Mouse (Mus musculus): ENCODE measurements around the gene Polg. TPM values are rescaled to one million over a fixed set of nuclear protein-coding genes. Genes with fewer than 3 reads are reported as not detected.

Gene Polg
- polyA plus RNA-seq, 1 experiment = 37.8 TPM

GRCm38 (mm10) chr7:79467951-79468350 lies 1.8 kb upstream of the Polg start:
- Histone ChIP-seq H3ac (ENCODE audit: control insufficient read depth, insufficient read length, low read depth) (no peak overlapping the region), H3K27me3 (ENCODE audit: control insufficient read depth, insufficient read depth, insufficient read length) (no peaks in the 10 kb centered on the region), H3K4me3 (ENCODE audit: insufficient read depth, poor library complexity, severe bottlenecking) (no peak overlapping the region), H3K79me3 (ENCODE audit: low read depth) (peaks cover 16% of the 10 kb centered on the region), H3K79me2 (ENCODE audit: control insufficient read depth, insufficient read depth) (peaks cover 27% of the 10 kb centered on the region), H3K36me3 (ENCODE audit: control insufficient read depth, insufficient read depth) (peaks cover 5% of the 10 kb centered on the region)
- TF ChIP-seq CEBPB (IDR thresholded peaks at IDR 0.05; ENCODE audit: low read depth) (no peak), CTCF (IDR thresholded peaks at IDR 0.05; ENCODE audit: control insufficient read depth, insufficient read depth, insufficient read length) (no peak), USF1 (IDR thresholded peaks at IDR 0.05; ENCODE audit: low read depth) (no peak), MAX (IDR thresholded peaks at IDR 0.05) (no peak)

- TF ChIP-seq MAX (IDR thresholded peaks at IDR 0.05) (no peak), CEBPB (IDR thresholded peaks at IDR 0.05; ENCODE audit: low read depth) (no peak), MYOD1 (IDR thresholded peaks at IDR 0.05; ENCODE audit: control insufficient read depth, insufficient read length, low read depth) (no peak), USF1 (IDR thresholded peaks at IDR 0.05; ENCODE audit: low read depth) (no peak), MYOG (IDR thresholded peaks at IDR 0.05; ENCODE audit: control insufficient read depth, extremely low read depth, insufficient read length) (no peak)
- peaks cover 24% of the 10 kb centered on the region for H3K36me3 ChIP-seq (ENCODE audit: control insufficient read depth, insufficient read depth)
- H3ac ChIP-seq (ENCODE audit: control insufficient read depth, insufficient read length, low read depth) = peak overlapping the region; percentile 70
- peaks cover 28% of the 10 kb centered on the region for H3K79me2 ChIP-seq (ENCODE audit: control insufficient read depth, insufficient read depth)
- H3K4me3 ChIP-seq (ENCODE audit: insufficient read depth, poor library complexity, severe bottlenecking) = peak overlapping the region; percentile 62
- no peaks in the 10 kb centered on the region for H3K27me3 ChIP-seq (ENCODE audit: control insufficient read depth, insufficient read depth, insufficient read length)
- peaks cover 18% of the 10 kb centered on the region for H3K79me3 ChIP-seq (ENCODE audit: low read depth)
These were observed 609 bp downstream of the Polg start for GRCm38 (mm10) chr7:79465461-79466044.

- Histone ChIP-seq H3K27me3 (ENCODE audit: control insufficient read depth, insufficient read depth, insufficient read length) (no peaks in the 10 kb centered on the region), H3K36me3 (ENCODE audit: control insufficient read depth, insufficient read depth) (peaks cover 31% of the 10 kb centered on the region), H3K4me3 (ENCODE audit: insufficient read depth, poor library complexity, severe bottlenecking) (peak overlapping the region; percentile 62), H3ac (ENCODE audit: control insufficient read depth, insufficient read length, low read depth) (peak overlapping the region; percentile 70), H3K79me3 (ENCODE audit: low read depth) (peaks cover 18% of the 10 kb centered on the region), H3K79me2 (ENCODE audit: control insufficient read depth, insufficient read depth) (peaks cover 28% of the 10 kb centered on the region)
- no peak for TF ChIP-seq MYOD1 (IDR thresholded peaks at IDR 0.05; ENCODE audit: control insufficient read depth, insufficient read length, low read depth)
- no peak for TF ChIP-seq MAX (IDR thresholded peaks at IDR 0.05)
- TF ChIP-seq CTCF (IDR thresholded peaks at IDR 0.05; ENCODE audit: control insufficient read depth, insufficient read depth, insufficient read length) = no peak
- no peak for TF ChIP-seq FOSL1 (IDR thresholded peaks at IDR 0.05; ENCODE audit: insufficient read depth, low read length, poor library complexity, severe bottlenecking)
- TF ChIP-seq USF1 (IDR thresholded peaks at IDR 0.05; ENCODE audit: low read depth) = no peak
- TF ChIP-seq CEBPB (IDR thresholded peaks at IDR 0.05; ENCODE audit: low read depth) = no peak
- TF ChIP-seq MYOG (IDR thresholded peaks at IDR 0.05; ENCODE audit: control insufficient read depth, extremely low read depth, insufficient read length) = no peak
These were observed 1.3 kb downstream of the Polg start for GRCm38 (mm10) chr7:79464776-79465420.

- TF ChIP-seq USF1 (IDR thresholded peaks at IDR 0.05; ENCODE audit: low read depth) (no peak), MAX (IDR thresholded peaks at IDR 0.05) (no peak), MYOG (IDR thresholded peaks at IDR 0.05; ENCODE audit: control insufficient read depth, extremely low read depth, insufficient read length) (no peak), FOSL1 (IDR thresholded peaks at IDR 0.05; ENCODE audit: insufficient read depth, low read length, poor library complexity, severe bottlenecking) (no peak), CTCF (IDR thresholded peaks at IDR 0.05; ENCODE audit: control insufficient read depth, insufficient read depth, insufficient read length) (no peak), MYOD1 (IDR thresholded peaks at IDR 0.05; ENCODE audit: control insufficient read depth, insufficient read length, low read depth) (no peak)
- H3ac ChIP-seq (ENCODE audit: control insufficient read depth, insufficient read length, low read depth) = no peak overlapping the region
- no peak overlapping the region for H3K4me3 ChIP-seq (ENCODE audit: insufficient read depth, poor library complexity, severe bottlenecking)
- H3K79me3 ChIP-seq (ENCODE audit: low read depth) = peaks cover 18% of the 10 kb centered on the region
- peaks cover 42% of the 10 kb centered on the region for H3K36me3 ChIP-seq (ENCODE audit: control insufficient read depth, insufficient read depth)
- no peaks in the 10 kb centered on the region for H3K27me3 ChIP-seq (ENCODE audit: control insufficient read depth, insufficient read depth, insufficient read length)
- H3K79me2 ChIP-seq (ENCODE audit: control insufficient read depth, insufficient read depth) = peaks cover 28% of the 10 kb centered on the region
These were observed 2.6 kb downstream of the Polg start for GRCm38 (mm10) chr7:79463376-79464077.

GRCm38 (mm10) chr7:79461721-79462120 lies 4.4 kb downstream of the Polg start:
- Histone ChIP-seq H3K79me3 (ENCODE audit: low read depth) (peaks cover 18% of the 10 kb centered on the region), H3K79me2 (ENCODE audit: control insufficient read depth, insufficient read depth) (peaks cover 28% of the 10 kb centered on the region), H3K36me3 (ENCODE audit: control insufficient read depth, insufficient read depth) (peaks cover 61% of the 10 kb centered on the region), H3K27me3 (ENCODE audit: control insufficient read depth, insufficient read depth, insufficient read length) (no peaks in the 10 kb centered on the region), H3ac (ENCODE audit: control insufficient read depth, insufficient read length, low read depth) (no peak overlapping the region), H3K4me3 (ENCODE audit: insufficient read depth, poor library complexity, severe bottlenecking) (no peak overlapping the region)
- TF ChIP-seq MYOD1 (IDR thresholded peaks at IDR 0.05; ENCODE audit: control insufficient read depth, insufficient read length, low read depth) (no peak), CEBPB (IDR thresholded peaks at IDR 0.05; ENCODE audit: low read depth) (no peak), CTCF (IDR thresholded peaks at IDR 0.05; ENCODE audit: control insufficient read depth, insufficient read depth, insufficient read length) (no peak), MAX (IDR thresholded peaks at IDR 0.05) (no peak), FOSL1 (IDR thresholded peaks at IDR 0.05; ENCODE audit: insufficient read depth, low read length, poor library complexity, severe bottlenecking) (no peak), MYOG (IDR thresholded peaks at IDR 0.05; ENCODE audit: control insufficient read depth, extremely low read depth, insufficient read length) (no peak), USF1 (IDR thresholded peaks at IDR 0.05; ENCODE audit: low read depth) (no peak)
